Mouse (Mus musculus) cerebellum, postnatal 14 days (tissue): ENCODE measurements around the gene Pgk2.
"Not testable (repeated sequence)": the region's sequence is repeated elsewhere in the genome, so short reads cannot be mapped to it uniquely, and the experiment has no call there.

Experiments
- DNase-seq, 2 experiments: peaks; one replicate each; pipeline ENCODE4 v3.0.0; 2021; ENCODE audit warnings: mixed read lengths in 2 of 2

Gene Pgk2

DNA sequence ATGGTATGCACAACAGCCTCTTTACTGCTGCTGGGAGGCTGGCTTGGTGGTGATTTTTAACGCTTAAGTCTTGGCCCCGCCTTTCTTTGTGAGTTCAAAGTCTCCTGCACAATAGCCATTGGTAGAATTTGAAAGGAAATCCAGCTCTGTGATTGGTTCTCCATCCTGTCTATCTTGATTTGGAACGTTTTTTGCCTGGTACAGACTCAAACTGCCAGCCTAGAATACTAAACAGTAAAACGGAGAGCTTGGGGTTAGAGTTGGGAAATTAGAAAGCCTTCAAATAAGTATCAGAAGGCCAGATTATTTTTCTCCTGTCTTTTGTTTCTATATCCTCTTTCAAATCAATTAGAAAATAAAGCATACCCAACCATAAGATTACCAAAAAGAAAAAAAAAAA lies at the start of gene Pgk2:
TSS of gene Pgk2 (minus strand) at position 101 of the 400 bp plus-strand sequence.
- no peak for DNase-seq

DNA sequence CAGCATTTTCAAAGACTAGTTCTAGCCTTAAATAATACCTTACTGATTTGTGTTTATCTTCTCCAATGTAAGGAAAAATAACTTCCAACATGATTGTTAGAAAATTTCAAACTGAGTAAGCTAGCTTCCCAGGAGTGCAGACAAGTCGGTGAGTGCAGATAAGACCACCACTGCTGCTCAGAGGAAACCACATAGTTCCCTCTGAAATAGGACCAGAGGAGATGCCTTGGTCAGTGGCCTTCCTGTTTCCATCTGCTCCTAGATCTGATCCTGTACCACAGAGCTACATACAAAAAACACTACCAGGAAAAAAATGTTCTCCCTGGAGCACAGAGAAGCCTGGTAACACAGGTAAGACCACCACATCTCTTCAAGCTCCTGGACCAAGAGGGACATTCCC lies 44.0 kb upstream of the Pgk2 start:
- no peak for DNase-seq

DNA sequence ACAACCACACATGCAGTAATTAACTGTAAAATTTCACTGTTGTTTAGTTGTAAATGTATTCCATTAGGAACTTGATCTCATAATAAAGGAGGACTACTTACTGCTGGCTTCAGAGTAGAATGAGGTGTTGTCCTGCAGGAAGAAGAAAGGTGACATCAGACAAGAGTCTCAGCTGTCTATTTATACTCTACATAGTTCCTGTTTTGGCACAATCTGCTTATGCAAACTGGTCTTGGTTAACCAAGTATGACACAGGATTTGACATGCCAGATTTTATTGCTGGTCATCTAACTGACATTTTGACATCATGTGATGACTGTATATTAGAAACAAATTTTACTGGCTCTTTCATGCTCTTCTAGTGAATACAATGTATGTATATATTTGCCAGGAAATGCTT lies 33.7 kb upstream of the Pgk2 start, which contains the start of gene Crisp3:
TSS of gene Crisp3 (minus strand) at position 154 of the 400 bp plus-strand sequence.
- DNase-seq = no peak

DNA sequence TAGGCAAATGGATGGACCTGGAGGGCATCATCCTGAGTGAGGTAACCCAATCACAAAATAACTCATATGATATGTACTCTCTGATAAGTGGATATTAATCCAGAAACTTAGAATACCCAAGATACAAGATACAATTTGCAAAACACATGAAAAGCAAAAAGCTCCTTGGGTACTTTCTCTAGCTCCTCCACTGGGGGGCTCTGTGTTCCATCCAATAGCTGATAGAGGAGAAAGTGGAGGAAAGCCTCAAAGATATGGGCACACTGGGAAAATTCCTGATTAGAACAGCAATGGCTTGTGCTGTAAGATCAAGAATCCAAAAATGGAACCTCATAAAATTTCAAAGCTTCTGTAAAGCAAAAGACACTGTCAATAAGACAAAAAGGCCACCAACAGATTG lies 6.6 kb downstream of the Pgk2 start:
- DNase-seq = not testable (repeated sequence)

DNA sequence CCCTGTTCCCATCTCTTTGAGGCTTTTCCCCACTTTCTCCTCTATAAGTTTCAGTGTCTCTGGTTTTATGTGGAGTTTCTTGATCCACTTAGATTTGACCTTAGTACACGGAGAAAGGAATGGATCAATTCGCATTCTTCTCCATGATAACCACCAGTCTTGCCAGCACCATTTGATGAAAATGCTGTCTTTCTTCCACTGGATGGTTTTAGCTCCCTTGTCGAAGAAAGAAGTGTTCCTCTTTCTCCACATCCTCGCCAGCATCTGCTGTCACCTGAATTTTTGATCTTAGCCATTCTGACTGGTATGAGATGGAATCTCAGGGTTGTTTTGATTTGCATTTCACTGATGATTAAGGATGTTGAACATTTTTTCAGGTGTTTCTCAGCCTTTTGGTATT lies 18.2 kb downstream of the Pgk2 start:
- not testable (repeated sequence) for DNase-seq

DNA sequence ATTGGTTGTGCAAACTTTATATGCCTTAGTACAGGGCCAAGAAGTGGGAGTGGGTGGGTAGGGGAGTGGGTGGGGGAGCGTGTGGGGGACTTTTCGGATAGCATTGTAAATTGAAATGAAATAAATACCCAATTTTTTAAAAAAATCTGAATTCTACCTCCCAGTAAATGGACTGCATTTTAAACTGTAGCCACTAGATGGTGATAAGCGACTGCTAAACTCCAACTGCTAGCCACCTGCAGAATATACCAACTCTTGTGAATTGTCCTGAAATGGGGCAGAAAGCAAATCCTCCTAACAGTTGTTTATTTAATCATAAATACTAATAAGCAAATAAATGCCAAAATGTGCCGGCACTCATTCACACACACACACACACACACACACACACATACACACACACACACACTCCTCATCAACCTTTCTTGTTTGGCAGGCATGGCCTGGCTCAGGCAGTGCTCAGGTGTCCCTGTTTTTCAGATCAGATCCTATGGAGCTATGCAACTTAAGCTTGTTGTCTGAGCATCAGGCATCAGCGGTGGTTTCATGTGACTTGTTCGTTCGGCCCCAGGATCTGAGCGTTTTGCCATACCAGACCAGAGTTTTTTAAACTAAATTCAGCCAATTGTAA lies 50.6 kb downstream of the Pgk2 start:
- not testable (repeated sequence) for DNase-seq
